Mouse (Mus musculus) cerebellum, adult 8-10 months (tissue): ENCODE results near the gene Fam120b.
A peak's percentile ranks its signal among the peaks of the same experiment; 100 is the strongest.
"Not testable (repeated sequence)": the region's sequence is repeated elsewhere in the genome, so short reads cannot be mapped to it uniquely, and the experiment has no call there.

Experiments
- DNase-seq: peaks from one replicate; pipeline ENCODE4 v3.0.0; 2022

Gene Fam120b

DNA sequence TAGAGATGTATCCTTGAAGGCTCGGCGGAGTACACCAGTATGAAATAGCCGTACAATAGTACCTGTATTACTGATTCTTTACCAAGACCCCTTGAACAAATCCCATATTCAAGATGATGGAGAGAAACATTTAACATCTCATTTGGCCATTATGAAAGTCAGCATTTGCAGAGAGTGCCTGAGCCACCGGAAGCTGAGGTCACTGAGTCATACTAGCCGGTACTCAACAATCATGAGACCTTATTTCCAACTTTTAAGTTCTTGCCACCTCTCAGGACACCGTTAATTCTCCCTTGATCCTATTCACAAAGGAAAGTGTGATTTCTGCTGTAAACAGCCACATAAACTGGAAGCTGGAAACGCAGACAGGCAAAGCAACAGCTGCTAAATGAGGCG, 44.1 kb downstream of the Fam120b start:
- DNase-seq: no peak

DNA sequence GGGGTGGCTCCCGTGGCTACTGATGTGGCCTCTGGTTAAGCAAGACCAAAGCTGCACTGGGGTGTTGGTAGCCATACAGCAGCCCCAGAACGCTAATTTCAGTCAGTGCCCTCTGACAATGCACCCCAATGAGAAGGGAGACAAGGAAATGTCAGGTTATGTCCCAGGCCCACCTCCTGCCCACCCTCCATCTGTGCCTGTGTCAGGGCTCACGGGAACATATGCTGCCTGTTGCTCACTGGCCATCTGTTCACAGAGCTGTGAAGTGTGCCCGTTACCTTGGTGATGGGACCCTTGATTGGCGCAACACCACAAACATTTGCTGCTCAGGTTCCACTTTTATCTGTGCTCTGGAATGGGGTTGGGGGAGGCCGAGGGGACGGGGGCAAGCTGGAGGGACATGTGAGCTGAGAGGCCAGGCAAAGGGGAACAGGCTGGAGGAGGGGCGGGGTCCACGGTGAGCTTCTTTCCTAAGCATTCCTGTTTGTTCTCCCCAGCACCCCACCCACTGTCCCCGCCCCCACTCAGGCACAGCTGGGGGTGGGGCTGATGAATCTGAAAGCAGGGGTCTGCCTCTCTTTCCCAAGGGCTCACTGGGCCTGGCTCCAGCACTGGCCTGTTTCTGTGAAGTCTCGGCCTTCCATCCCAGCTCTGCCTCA, 44.6 kb downstream of the Fam120b start:
- DNase-seq: no peak

DNA sequence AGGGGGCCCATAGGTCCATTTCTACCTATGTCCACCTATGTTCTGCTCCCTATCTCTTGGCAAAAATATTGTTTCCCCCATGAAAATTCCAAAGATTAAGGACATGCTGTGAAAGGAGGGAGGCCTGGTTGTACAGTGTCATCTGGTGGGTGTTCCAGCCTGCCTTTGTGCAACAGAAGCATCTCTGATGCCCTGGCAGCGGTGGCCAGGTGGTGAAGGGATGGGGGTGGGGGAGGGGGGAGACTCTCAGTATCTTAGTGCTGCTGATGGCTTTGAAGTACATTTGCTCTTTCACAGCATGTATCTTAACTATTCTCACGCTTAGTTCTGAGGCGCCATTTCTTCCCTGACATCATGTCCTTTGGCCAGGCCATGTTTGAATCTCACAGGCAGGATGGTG, 49.4 kb downstream of the Fam120b start:
- DNase-seq: no peak

DNA sequence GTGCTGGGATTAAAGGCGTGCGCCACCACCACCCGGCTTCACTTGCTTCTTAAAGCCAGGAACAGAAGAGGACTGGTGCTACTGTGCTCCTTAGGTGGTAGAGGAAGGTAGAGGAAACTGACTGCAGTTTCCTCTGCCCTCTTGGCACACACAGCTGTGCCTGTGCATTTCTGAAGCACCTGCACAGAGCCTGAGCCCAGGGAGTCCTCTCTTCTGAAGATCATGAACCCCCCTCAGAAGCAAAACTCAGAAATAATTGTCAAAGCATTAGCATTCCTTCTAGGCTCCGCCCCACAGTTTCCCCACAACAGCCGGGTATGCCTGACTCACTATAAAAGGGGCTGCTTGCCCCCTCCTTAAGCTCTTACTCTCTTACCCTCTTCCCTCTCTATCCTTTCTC, 51.8 kb downstream of the Fam120b start:
- DNase-seq: no peak

DNA sequence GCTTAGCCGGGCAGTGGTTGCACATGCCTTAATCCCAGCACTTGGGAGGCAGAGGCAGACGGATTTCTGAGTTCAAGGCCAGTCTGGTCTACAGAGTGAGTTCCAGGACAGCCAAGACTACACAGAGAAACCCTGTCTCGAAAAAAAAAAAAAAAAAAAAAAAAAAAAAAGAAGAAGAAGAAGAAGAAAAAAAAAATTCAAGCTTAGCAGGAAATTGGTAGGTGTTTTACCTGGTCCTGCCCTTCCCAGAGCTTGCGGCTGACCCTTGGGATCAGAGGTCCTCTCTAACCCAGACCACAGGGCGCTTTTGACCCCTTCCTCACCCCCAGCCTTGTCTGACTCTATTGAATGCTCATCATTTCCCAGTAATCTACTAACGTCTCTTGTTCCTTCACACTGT, 53.1 kb downstream of the Fam120b start:
- DNase-seq: not testable (repeated sequence)

DNA sequence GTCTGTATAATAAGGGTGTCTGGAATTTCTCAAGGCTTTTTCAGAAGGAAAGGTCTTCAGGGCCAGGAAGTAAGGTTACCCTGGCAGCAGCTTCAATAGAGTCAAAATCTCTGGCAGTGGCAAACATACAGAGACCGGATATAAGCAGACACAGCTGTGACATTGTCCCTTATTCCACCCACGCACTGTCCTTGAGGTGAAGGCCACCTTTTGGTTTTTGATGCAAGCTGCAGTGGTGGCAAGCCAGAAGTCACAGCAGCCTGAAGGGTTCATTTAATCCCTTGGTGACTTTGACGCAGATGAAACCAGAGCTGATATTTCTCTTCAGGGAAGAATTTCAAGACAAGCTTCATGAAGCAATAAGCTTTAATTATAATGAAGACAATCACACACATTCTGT, 53.6 kb downstream of the Fam120b start:
- no peak for DNase-seq

DNA sequence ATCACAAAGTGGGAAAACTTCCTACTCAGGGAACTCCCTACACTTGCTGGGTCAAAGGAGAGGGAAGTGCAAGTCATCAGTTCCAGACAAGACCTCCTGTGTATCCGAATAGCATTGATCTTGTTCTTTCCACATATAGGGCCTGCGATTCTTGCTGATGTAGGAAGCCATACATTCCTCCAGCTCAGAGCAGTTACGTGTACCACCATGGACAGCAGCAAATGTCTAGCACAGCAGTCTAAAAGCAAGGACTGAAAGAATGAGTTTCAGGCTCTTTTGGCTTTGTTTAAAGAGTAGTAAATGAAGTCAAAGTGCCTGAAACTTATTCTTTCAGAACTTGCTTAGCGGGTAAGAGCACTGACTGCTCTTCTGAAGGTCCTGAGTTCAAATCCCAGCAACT, 59.2 kb downstream of the Fam120b start:
- no peak for DNase-seq

DNA sequence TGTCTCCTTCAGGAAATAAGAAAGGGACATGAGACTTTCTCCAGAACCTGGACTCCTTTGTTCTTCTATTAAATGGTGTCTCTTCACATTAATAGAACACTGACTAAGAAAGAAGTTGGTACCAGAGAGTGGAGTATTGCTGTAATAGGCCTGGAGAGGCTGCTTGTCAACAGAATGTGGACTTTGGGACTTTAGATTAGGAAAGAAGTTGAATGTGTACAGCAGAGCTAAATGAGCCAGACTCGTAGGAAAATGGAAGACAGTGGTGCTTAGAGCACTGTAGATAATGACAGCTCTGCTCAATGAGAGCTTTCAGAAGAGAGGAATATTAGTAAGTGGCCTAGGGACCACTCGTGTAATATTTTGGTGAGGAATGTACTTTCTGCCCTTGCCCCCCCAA, 60.6 kb downstream of the Fam120b start:
- DNase-seq: no peak

DNA sequence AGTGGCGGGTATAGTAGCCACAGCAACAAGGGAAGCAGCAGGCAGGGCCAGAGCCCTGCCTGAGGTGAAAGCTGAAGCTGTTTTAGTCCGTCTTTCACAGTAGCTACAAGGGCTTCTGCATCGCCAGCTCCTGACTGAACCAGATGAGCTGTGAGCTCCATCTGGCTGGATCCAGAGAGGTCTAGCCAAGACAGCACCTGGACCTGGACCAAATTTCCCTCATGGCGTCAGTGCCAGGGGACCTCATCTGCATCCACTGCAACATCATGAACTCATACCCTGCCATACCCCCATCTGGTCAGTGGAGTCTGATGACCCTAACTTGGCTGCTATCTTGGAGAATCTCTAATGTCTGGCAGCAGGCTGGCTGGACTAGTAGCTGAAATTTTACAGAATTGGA, 63.8 kb downstream of the Fam120b start:
- no peak for DNase-seq

DNA sequence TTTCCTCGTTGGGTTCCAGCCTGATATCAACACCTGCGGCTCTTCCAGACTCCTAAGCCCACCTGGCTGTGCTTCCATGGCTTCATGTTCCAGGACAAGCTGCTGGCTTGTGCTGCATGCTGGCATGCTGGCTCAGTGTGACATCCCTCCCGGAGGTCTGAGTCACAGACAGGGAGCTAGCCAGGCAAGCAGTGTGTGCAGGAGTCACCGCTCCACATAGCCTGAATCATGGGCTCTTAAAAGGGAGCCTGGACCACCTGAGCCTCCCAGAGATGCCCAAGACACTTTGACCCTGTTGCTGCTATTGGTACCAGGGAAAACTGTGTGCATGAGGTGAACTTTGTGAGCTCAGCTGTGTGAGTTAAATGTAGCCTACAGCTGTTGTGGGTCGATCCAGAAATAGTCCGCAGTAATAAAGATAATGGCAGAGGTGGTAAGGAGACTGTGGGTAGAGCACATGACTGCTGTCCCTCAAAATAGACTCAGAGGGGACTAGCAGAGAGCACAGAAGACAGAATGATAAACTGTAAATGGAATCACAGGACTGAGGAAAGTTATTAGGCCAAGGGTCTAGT, 66.0 kb downstream of the Fam120b start:
- DNase-seq: no peak

DNA sequence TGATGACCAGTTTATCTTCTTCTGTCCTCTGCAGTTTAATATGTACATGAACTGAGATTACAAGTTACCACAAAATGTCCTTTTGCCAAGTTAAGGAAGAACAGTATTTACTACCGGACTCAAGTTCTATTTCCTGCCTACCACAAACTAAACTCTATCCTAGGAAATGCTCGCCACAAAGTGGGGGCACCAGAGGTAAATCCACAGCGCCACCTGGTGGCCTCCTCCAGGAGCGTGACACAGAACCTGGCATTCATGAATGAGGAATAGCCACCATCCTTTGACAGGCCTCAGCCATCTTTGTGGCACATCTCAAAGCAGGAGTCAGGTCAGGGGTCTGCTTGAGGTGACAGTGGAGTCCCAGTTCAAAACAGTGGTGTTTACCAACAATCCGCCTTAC, 71.7 kb downstream of the Fam120b start:
- DNase-seq: peak; percentile 47

DNA sequence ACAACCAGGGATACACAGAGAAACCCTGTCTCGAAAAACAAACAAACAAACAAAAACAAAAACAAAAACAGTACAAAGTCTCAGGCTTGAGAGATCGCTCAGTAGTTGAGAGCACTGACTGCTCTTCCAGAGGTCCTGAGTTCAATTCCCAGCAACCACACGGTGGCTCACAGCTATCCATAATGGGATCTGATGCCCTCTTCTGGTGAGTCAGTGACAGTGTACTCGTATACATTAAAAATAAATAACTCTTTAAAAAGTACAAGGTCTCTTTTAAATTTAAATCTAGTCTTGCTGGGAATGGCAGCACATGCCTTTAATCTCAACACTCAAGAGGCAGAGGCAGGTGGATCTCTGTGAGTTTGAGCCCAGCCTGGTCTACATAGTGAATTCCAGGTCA, 76.7 kb downstream of the Fam120b start:
- no peak for DNase-seq
